Mouse (Mus musculus): ENCODE results near the gene Gas2l1.

Gas2l1 gene

DNA sequence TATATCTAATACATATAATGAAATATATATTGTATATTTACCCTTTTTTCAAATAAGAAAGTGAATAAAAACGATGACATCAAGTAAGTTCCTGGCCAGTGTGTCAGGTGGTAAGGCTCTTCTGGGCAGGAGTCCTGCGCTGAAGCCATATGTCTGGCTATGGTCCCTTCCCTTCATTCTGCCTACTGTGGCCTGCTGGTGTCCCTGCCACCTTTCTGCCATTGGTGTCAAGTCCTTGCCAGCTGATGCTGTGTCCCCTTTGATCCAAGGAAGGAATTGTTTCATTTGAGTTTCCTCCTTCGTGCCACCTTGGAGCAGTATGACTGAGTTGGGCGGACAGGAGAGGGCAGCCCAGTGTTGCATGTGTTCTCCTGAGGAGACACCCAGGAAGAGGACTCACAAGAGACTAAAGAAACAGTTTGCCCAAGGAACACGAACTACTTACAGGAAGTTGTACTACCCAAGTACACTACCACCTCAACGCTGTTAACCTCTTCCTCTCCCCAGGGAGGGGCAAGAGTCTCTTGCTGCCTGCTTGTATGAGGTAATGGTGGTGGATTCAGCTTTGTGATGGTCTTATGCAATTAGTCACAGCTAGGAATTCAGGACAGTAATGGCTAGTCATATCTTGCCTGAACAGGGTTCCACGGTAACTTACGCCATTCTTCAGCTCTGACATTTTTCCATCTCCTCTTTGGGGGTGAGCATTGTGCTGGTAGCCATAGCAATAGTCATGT lies 22.3 kb downstream of the Gas2l1 start:
- no peak for ATAC-seq (ENCODE audit: low TSS enrichment)

DNA sequence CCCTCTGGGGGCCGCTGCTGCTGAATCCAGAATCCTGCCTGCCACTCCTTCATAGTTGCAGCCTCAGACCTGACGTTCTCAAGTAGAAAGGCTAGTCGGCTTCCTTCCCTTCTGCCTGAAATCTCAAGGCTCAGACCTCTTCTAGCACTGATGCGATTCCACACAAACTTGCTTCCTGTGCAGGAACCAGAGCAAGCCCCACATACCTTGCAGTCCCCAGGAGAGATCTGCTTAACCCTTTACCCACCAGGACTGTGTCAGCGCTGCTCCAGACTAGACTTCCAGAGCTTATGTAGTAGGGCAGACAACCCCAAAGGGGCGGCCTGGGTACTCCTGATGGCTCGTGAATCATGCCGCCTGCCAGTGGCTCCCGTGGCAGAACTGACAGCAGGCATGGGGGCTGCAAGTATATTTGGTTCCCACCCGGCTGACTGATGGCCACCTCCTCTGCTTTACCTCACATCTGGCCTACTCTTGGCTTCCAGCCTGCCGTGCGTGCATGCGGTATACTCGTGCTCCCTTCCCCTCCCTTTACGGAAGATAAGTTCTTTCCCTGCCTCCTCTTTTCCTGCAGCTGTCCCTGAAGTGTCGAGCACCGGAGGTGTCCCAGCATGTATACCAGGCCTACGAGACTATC lies 23.9 kb downstream of the Gas2l1 start:
- ATAC-seq (ENCODE audit: low TSS enrichment): peak; percentile 42

DNA sequence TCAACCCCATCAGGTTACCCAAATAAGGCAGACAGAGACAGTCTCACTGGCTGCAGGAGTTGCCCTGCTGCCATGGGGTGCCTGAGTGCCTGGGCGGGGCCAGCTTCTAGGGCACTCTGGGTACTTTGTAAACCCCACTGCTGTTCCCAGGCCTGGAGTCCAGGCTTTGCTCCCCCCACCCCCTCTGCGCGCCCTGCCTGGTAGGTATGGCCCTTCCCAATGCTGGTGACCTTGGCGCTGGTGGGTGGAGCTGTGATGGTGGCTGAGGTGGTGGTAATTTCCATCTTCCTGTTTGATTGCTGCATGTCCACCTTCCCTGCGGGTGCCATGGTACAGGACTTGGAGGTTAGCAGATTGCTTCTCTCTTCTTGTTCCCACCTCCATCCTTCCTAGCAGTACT lies 24.5 kb downstream of the Gas2l1 start:
- no peak for ATAC-seq (ENCODE audit: low TSS enrichment)

DNA sequence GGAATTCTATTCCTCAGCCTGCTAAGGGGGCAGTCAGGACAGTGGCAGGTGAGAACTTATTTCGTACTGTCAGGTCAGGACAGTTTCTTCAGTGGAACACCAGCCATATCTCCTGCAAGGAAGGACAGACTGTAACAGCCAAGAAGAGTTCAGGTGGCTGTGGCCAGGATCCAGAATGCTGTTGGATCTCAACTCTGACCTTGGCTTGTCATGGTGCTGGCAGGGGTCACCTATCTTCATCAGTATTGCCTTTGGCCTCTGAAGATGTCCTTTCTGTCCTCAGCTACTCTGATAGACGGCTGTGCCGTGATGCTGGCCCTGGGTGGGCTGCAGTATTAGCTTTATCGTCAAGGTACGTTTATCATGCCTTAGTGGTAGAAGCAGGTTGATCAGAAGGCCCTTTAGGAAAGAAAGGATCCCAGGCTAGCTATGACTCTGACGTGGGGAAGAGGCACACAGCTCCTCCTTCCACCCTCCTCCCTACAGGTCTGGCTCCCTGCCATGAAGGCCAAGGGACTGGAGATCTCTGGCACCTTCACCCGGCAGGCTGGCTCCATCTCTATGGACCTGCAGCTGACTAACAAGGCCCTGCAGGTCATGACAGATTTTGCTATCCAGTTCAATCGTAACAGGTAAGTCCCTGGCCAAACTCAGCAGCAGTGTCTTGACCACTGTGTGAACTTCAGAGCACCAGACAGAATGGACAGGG lies 27.8 kb downstream of the Gas2l1 start:
- ATAC-seq (ENCODE audit: low TSS enrichment): no peak

DNA sequence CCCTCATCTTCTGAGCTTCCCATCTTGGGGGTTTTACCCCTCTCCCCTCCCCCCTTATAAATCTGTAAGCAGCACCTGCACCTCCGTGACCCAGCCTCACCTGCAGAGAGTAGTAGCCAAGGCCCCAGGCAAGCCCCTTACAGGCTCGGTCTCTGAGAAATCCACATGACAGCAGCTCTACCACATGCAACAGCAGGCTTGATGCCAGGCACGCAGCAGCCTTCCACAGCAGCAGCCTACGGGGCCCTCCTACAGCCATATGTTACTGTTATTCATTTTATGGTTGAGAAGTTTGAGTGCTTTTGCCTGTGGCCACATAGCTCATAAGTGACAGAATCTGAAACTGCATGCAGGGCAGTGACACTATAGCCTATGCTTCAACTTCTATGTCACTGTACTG lies 29.7 kb downstream of the Gas2l1 start:
- ATAC-seq (ENCODE audit: low TSS enrichment): peak; percentile 76

DNA sequence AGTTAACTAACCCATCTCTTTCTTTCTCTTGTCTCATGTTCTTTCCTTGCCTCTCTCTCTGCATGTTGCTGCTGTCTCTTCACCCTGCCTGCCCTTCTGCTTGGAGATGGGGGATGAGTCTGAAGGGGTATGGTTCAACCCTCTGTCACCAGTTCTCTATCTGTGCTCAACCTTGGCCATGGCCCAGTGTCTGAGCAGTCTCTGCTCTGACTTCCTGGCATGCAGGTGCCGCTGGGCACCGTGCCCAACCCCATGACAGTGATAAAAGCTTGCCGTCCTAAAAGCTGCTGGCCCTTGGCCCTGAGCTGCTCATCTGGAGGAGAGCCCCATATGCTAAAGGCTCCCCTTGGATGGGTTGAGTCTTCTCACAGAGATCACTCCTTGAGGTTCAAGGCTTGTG lies 32.0 kb downstream of the Gas2l1 start:
- no peak for ATAC-seq (ENCODE audit: low TSS enrichment)

DNA sequence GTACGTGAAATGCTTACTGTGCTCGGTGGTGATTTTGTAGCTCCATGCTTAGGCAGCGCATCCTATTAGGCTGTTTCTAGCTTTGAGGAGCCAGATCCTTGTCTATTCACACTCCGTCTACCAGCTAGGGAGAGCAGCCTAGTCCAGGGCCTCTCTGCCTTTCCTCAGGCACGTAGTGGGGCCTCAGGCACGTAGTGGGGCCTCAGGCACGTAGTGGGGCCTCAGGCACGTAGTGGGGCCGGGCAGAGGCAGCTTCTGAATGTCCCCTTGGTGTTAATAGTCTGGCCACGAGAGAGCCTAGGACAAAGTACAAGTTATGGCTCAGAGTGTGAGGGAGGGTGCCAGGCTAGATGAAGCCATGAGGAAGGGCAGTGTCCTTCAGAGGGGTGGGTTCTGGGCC lies 32.4 kb downstream of the Gas2l1 start:
- no peak for ATAC-seq (ENCODE audit: low TSS enrichment)

DNA sequence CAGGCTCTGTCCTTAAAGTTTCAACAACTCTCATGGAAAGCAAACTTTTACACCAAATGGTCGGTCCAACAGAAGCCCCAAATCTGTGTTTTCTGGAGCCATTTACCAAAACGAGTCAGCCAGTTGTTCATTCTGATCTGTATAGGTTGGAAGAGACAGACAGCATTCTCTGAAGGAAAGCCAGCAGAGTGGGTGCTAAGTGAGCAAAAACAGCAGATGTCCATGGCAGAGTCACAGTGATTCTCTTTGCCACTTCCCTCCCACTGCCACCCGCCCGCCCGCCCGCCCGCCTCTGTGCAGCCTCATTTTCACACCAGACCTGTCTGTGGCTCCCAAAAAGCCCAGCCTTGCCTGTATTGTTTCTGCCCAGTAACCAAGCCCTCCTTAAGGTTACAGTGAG lies 36.9 kb downstream of the Gas2l1 start:
- peak; percentile 72 for ATAC-seq (ENCODE audit: low TSS enrichment)

DNA sequence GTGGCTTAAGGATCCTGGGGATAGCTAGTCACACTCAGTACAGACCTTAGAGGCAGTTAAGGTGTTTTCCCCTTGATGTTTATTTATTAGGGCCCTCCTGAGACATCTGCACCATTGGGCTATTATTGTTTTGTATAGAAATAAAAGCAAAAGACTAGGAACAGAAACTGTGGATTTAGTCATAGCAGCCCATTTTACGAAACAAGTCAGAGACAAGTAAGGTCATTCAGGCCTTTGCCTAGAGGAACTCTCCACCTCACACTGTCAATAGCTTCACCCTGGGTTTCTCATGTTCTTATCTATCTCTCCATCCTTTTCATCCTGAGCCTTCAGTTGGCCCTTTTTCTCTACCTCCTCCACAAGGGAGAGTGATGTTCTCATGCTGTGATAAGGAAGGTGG lies 40.0 kb downstream of the Gas2l1 start:
- no peak for ATAC-seq (ENCODE audit: low TSS enrichment)

DNA sequence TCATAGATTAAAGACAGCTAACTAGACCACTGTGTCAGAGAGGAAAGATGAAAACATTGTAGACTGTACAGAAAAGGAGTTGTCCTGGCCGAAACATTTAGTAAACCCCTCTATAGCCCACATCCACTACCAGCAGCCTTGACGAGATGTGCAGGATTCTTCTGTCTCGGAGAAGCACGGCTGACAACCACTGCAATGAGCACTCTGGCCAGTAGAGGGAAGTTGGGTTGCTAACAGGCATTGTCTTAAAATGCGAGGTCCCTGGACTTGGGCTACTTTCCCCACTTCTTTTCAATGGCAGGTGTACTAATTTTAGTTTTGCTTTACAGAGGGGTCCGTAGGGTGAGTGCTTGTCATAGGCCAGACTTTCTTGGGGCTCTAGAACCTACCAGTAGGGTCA lies 47.6 kb downstream of the Gas2l1 start:
- ATAC-seq (ENCODE audit: low TSS enrichment): peak; percentile 71; the same call in 1 of the 2 replicates

DNA sequence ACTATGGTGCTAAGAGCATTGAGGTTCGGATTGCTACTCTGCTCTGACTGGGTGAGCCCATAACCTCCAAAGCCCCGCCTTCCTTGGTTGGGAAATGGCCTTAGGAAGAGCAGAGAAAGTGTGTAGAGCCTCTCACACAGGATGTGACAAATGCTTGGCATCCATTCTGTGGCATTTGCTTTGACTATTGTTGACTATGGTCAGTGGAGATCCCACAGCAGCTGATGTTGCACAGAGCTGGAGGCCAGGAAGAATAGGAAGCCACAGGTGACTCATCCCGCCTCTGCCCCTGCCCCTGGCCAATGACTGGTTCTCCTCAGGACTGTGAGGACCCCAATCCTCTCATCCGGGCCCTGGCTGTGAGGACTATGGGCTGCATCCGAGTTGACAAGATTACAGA lies 48.8 kb downstream of the Gas2l1 start:
- ATAC-seq (ENCODE audit: low TSS enrichment): no peak

DNA sequence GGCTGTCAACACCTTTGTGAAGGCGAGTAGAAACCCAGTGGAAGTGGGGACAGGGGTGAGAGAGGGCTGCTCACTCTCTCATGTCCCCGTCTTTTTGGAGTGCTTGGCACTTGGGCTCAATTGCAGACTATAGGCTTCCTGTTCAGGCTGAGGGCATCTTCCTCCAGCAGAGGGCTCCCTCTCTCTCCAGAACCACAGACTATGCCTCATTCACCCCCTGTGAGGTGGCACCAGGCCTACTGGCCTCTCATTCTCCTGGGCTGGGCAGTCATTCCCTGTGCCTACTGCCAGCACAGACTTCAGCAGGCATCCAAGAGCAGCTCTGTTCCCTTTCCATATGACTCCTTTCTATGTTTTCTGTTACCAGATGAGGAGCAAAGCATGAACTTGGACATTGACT lies 49.4 kb downstream of the Gas2l1 start:
- peak; percentile 90 for ATAC-seq (ENCODE audit: low TSS enrichment)

DNA sequence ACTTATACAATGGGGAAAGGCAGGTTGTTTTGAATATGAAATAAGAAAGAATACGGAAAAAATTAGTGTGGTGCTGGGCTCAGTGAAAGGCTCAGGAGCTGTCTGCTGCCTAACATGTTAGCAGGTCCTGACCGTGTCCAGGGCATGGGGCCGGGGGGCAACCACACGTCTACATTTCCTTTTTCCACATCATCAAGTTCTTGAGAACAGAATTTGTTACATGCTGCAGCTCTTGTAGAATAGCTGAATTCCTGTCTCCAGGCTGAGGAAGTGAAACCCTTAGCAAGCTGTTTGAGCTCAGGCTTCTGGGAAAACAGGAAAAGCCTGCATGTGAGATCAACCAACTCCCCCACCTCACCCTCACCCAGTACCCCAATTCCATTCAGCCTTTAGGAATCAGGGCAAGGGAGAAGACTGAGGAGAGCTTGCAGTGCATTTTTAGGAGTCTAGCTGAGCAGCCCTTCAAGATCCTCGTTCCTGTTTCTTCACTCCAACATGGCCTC lies 52.9 kb downstream of the Gas2l1 start:
- ATAC-seq (ENCODE audit: low TSS enrichment): no peak

DNA sequence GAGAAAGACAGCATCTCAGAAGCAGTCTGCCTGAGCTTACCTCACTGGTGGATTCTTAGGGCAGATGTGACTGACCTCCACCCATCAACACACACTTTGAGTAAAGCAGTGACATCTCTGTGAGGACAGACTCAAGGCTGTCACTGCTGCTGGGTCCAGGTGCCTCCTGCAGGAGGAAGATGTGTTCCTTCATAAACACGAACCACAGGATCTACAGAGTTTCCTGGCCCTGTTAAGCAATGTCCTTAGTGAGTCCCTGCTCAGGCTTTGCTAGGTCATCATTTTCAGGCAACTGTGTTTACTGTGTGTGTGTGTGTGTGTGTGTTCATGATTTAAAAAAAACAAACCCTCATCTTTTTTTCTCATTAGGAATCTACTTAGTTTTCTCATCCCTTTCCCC lies 53.6 kb downstream of the Gas2l1 start:
- no peak for ATAC-seq (ENCODE audit: low TSS enrichment)

DNA sequence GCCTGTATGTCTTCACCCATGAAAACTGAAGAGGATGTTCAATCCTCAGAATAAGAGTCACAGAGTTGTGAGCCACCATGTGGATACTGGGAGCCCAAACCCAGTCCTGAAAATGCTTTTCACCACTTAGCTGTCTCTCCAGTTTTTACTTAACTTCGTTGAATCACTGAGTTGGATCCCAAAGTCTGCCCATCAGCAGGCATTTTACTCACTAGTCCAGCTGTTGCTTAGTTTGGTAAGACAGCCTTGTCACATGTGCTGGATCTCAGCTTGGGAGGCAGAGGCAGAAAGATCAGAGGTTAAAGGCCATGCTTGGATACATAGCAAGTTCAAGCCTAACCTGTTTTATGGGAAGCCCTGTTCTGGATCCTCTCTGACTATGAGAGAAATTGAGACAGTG lies 54.9 kb downstream of the Gas2l1 start:
- no peak for ATAC-seq (ENCODE audit: low TSS enrichment)

DNA sequence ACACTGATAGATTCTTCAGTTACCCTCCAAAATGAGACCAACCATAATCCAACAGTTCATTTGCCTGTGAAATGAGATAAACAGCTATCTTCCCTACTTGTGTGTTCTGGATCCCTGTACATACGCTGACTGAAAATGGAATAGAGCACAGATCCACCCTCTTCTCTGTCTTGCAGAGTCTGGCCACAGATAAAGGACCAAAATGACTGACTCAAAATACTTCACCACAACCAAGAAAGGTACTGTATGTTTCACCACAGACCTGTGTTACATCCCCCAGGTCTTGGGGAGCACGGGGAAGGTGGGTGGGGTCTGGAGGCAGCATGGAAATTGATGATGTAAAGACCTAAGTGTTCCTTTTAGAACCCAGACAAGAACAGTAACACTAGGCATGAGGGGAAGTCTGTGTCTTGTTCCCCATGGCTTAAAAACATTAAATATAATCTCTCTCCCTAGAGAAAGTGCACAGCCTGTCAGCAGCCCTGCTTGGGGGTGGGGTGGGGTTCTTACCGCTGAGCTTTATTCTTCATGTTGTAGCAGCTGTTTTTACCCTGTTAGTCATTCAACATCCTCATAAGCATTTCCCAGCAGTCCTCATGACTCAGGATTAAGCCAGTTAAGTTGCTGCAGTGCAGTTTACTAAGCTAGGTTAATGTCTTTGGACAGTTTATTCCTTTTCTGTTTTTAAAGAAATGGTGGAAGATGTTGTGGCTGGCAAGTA lies 55.6 kb downstream of the Gas2l1 start:
- peak; percentile 76 for ATAC-seq (ENCODE audit: low TSS enrichment)

DNA sequence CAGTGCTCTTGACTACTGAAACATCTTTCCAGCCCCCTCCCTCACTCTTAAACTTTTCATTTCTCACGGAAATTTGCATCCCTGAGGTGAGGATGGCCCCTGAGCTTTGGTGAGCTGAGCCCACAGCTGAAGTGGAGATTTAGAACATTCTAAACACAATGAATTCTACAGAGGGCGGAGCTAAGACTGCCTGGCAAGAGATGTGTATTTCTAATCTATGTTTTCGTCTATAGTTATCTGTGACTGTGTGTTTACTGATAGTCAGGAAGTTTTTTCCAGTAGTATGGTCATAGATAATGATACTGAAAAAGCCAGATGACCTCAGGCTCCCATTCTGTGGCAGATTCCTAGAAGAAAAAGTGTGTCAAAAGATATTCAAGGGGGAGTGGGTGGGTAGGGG lies 56.3 kb downstream of the Gas2l1 start:
- ATAC-seq (ENCODE audit: low TSS enrichment): no peak

DNA sequence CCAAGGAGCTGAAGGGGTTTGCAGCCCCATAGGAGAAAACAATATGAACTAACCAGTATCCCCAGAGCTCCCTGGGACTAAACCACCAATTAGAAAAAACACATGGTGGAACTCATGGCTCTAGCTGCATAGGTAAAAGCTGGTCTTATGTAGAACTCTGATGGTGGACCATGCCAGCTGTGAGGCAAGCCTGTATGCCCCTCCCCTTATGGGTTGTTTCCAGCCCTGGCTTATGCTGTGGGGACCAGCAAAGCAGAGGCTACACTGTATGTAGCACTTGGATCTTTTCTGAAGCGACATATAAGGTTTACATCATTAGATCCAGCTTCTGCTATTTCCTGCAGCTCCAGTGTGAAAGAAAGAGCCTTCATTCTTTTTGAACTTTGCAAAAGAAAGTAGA lies 57.9 kb downstream of the Gas2l1 start:
- ATAC-seq (ENCODE audit: low TSS enrichment): no peak

DNA sequence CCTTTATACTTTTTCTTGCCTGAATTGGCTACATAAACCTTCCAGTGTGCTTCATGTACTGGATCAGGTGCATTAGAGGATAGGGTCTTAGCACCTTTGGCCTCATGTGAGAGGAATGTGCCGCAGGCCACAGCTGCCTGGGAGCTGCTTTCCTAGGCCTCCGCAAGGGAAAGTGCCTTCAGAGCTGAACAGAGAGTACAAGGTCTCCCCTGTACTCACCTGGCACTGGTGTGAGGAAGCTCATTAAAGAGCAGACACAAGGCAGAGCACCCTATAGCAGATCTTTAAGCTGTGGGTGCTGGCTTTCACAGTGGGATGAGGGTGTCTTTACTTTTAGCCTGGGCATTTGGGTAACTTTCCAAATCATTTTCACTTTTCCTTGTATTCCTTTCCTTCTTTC lies 59.6 kb downstream of the Gas2l1 start:
- no peak for ATAC-seq (ENCODE audit: low TSS enrichment)
